7 mouse cellular contexts compared by ENCODE assay signal in genomic region chr9:102505700-102506585, GRCm38 (mm10). TPM values are rescaled to one million over a fixed set of nuclear protein-coding genes. Genes with fewer than 3 reads are reported as not detected.
DNase-seq lines count a peak whose midpoint lies in the region; ATAC-seq lines count a peak whose summit lies in the region.

Ky (plus strand) TSS chr9:102505750.

- no peaks in the 10 kb centered on the region for H3K9me3 ChIP-seq in embryonic facial prominence, embryonic 14.5 days (ENCODE audit: control insufficient read depth, low read length)
- H3K9me3 ChIP-seq in heart, embryonic 16.5 days (replicated peaks; ENCODE audit: control insufficient read depth, low read length), result no peaks in the 10 kb centered on the region
- no peaks in the 10 kb centered on the region for H3K9me3 ChIP-seq in limb, embryonic 12.5 days

- H3K9ac ChIP-seq in embryonic facial prominence, embryonic 14.5 days (ENCODE audit: low read depth, low read length), result peak within 1 kb of the TSS; percentile 49
- peak within 1 kb of the TSS; percentile 73 for H3K9ac ChIP-seq in heart, embryonic 16.5 days (ENCODE audit: low read length)
- H3K9ac ChIP-seq in limb, embryonic 12.5 days (replicated peaks), result peak within 1 kb of the TSS; percentile 44

- H3K27me3 ChIP-seq in embryonic facial prominence, embryonic 14.5 days (replicated peaks; ENCODE audit: control insufficient read depth, insufficient read depth, low read length), result peaks cover 31% of the 10 kb centered on the region
- peaks cover 21% of the 10 kb centered on the region for H3K27me3 ChIP-seq in heart, embryonic 16.5 days (ENCODE audit: control insufficient read depth, insufficient read depth, low read length)
- peaks cover 53% of the 10 kb centered on the region for H3K27me3 ChIP-seq in limb, embryonic 12.5 days

- peak within 1 kb of the TSS; percentile 41 for H3K4me3 ChIP-seq in embryonic facial prominence, embryonic 14.5 days (ENCODE audit: low read depth, low read length)
- H3K4me3 ChIP-seq in heart, embryonic 16.5 days (ENCODE audit: low read length), result peak within 1 kb of the TSS; percentile 60
- peak within 1 kb of the TSS; percentile 46 for H3K4me3 ChIP-seq in limb, embryonic 12.5 days (replicated peaks)

- H3K27ac ChIP-seq in embryonic facial prominence, embryonic 14.5 days (replicated peaks; ENCODE audit: low read depth, low read length), result no peak within 1 kb of the TSS
- peak within 1 kb of the TSS; percentile 89 for H3K27ac ChIP-seq in heart, embryonic 16.5 days (ENCODE audit: low read length)
- no peak within 1 kb of the TSS for H3K27ac ChIP-seq in limb, embryonic 12.5 days

- no peaks in the 10 kb centered on the region for H3K36me3 ChIP-seq in embryonic facial prominence, embryonic 14.5 days (ENCODE audit: control insufficient read depth, insufficient read depth, low read length)
- no peaks in the 10 kb centered on the region for H3K36me3 ChIP-seq in heart, embryonic 16.5 days (ENCODE audit: control insufficient read depth, insufficient read depth)
- H3K36me3 ChIP-seq in limb, embryonic 12.5 days, result no peaks in the 10 kb centered on the region

- peak; percentile 52 for DNase-seq in ES-CJ7 (ENCODE audit: low read depth, low spot score)
- DNase-seq in adrenal gland, adult 2 months, result peak; percentile 60
- DNase-seq in embryonic facial prominence, embryonic 14.5 days (ENCODE audit: low spot score), result peak; percentile 29
- peak; percentile 49 for DNase-seq in retina, embryonic 14.5 days (ENCODE audit: low spot score)

- H3K4me2 ChIP-seq in embryonic facial prominence, embryonic 14.5 days (ENCODE audit: low read depth, low read length), result peak within 1 kb of the TSS; percentile 82
- peak within 1 kb of the TSS; percentile 69 for H3K4me2 ChIP-seq in heart, embryonic 16.5 days (ENCODE audit: low read depth, low read length)
- peak within 1 kb of the TSS; percentile 87 for H3K4me2 ChIP-seq in limb, embryonic 12.5 days

- peaks cover 7% of the 10 kb centered on the region; the same call in 1 of the 2 replicates for H3K4me1 ChIP-seq in embryonic facial prominence, embryonic 14.5 days (ENCODE audit: control insufficient read depth, insufficient read depth, low read length)
- H3K4me1 ChIP-seq in heart, embryonic 16.5 days (ENCODE audit: control insufficient read depth, insufficient read depth, low read length), result peaks cover 23% of the 10 kb centered on the region
- peaks cover 4% of the 10 kb centered on the region; the same call in 1 of the 2 replicates for H3K4me1 ChIP-seq in limb, embryonic 12.5 days (replicated peaks)

- WGBS in embryonic facial prominence, embryonic 14.5 days, result under 1% methylated on average over 38 of the region's 63 CpGs
- 2% methylated on average over 61 of the region's 63 CpGs for WGBS in heart, embryonic 16.5 days
- WGBS in limb, embryonic 12.5 days, result 2% methylated on average over 63 of the region's 63 CpGs

- ATAC-seq in embryonic facial prominence, embryonic 14.5 days (ENCODE audit: low read depth), result peak; percentile 44; the same call in 1 of the 2 replicates
- ATAC-seq in heart, embryonic 16.5 days (replicated peaks; ENCODE audit: extremely low read depth, insufficient read depth, low FRiP score), result peak; percentile 20
- ATAC-seq in limb, embryonic 12.5 days (ENCODE audit: insufficient number of reproducible peaks, insufficient read depth, low FRiP score, low TSS enrichment, low read depth), result no peak
- ATAC-seq in megakaryocyte-erythroid progenitor cell, adult 5-6 weeks (replicated peaks; ENCODE audit: low FRiP score, low TSS enrichment, poor library complexity, severe bottlenecking), result no peak

RNA-seq across cellular contexts. Expression of gene Ky, which starts in this region (rescaled TPM):
- 1 to 10 TPM in 1 of 2 experiments, under 1 TPM in 1; 0.26 to 1.1 TPM for total RNA-seq in adrenal gland, adult 2 months (2021)
- polyA plus RNA-seq in adrenal gland, adult 2 months (2012; rRNA removed), result 0.40 and 0.63 TPM in 2 replicates
- polyA plus RNA-seq in embryonic facial prominence, embryonic 14.5 days (2014; fragmentation: Nextera tagmentation; extraction: Ambion mirVana), result 2.1 and 2.7 TPM in 2 replicates
- polyA plus RNA-seq in heart, embryonic 16.5 days (2015; fragmentation: Nextera tagmentation; extraction: Ambion mirVana), result 1.2 TPM in 2 replicates
- 0.15 and 0.70 TPM in 2 replicates for polyA plus RNA-seq in limb, embryonic 12.5 days (2016; fragmentation: Nextera tagmentation; extraction: Ambion mirVana)
- total RNA-seq in megakaryocyte-erythroid progenitor cell, adult 5-6 weeks (2014; fragmentation: Nextera tagmentation), result not detected in 2 replicates
- not detected in 2 replicates for total RNA-seq in megakaryocyte-erythroid progenitor cell, adult 5-6 weeks (2017)

Comparison
In these comparisons a context has a peak if more than half of its experiments do, and no peak if none do; other contexts are left out.
1. ATAC-seq: peak in embryonic facial prominence, embryonic 14.5 days (single experiment) and heart, embryonic 16.5 days (single experiment); none in limb, embryonic 12.5 days (single experiment) and megakaryocyte-erythroid progenitor cell, adult 5-6 weeks (single experiment).
2. Peak in every context shown above with its lines, with median percentiles within 50 percentile points of each other: DNase-seq, H3K4me2 ChIP-seq, H3K4me3 ChIP-seq and H3K9ac ChIP-seq.